Mouse (Mus musculus) lung, embryonic 15.5 days (tissue): ENCODE data around the gene Hist1h1t. TPM values are rescaled to one million over a fixed set of nuclear protein-coding genes. Genes with fewer than 3 reads are reported as not detected.

Experiments
- ATAC-seq: fragments of 200-750 bp; cut with Nextera tagmentation; 2 replicates; pipeline ENCODE4 v1.8.0; 2017; ENCODE audit warnings: moderate number of reproducible peaks, borderline replicate concordance; ENCODE audit not compliant: low FRiP score, low TSS enrichment; ENCODE audit errors: extremely low read depth
- H3K27ac ChIP-seq: fragments of 300-500 bp; sonication (generic); 2 replicates; pipeline ENCODE4 v1.5.1; 2015; ENCODE audit warnings: moderate library complexity, mild to moderate bottlenecking, inconsistent platforms
- H3K27me3 ChIP-seq: fragments of 300-500 bp; sonication (generic); 2 replicates; pipeline ENCODE4 v1.6.1; 2015; ENCODE audit warnings: inconsistent platforms
- H3K36me3 ChIP-seq: fragments of 300-500 bp; sonication (generic); 2 replicates; pipeline ENCODE4 v1.6.1; 2015; ENCODE audit warnings: inconsistent platforms
- H3K4me1 ChIP-seq: fragments of 300-500 bp; sonication (generic); 2 replicates; pipeline ENCODE4 v1.6.1; 2015; ENCODE audit warnings: inconsistent platforms
- H3K4me2 ChIP-seq: fragments of 300-500 bp; sonication (generic); 2 replicates; pipeline ENCODE4 v1.6.1; 2015; ENCODE audit warnings: inconsistent platforms, mild to moderate bottlenecking, moderate library complexity
- H3K4me3 ChIP-seq: fragments of 300-500 bp; sonication (generic); 2 replicates; pipeline ENCODE4 v1.5.1; 2015; ENCODE audit warnings: mild to moderate bottlenecking, inconsistent platforms
- H3K9ac ChIP-seq: fragments of 300-500 bp; sonication (generic); 2 replicates; pipeline ENCODE4 v1.6.1; 2015; ENCODE audit warnings: inconsistent platforms
- H3K9me3 ChIP-seq: fragments of 300-500 bp; sonication (generic); 2 replicates; pipeline ENCODE4 v1.6.1; 2016; ENCODE audit warnings: inconsistent platforms
- WGBS: fragments of 180-500 bp; shearing (Covaris S2); methylation state at CpG from one replicate; pipeline ENCODE4 v1.1.7; 2015; 5-methylcytosine and 5-hydroxymethylcytosine counted together
- polyA plus RNA-seq: library from polyadenylated mRNA; unstranded; fragments of >200 nt; fragmentation: Nextera tagmentation; extraction: Ambion mirVana; gene quantifications from 2 replicates; pipeline ENCODE4 v1.2.1, GENCODE M21; 2015

The Hist1h1t gene
- polyA plus RNA-seq, 1 experiment from 2014 or later, result 0.22 TPM

- Histone ChIP-seq H3K4me1 (0 out of 2 replicates have a peak, but pooled peaks cover 4% of the 10 kb centered on the region), H3K9me3 (no peaks in the 10 kb centered on the region), H3K4me2 (no peak overlapping the region), H3K27me3 (no peaks in the 10 kb centered on the region), H3K36me3 (no peaks in the 10 kb centered on the region), H3K4me3 (no peak overlapping the region), H3K27ac (no peak overlapping the region), H3K9ac (no peak overlapping the region)
- ATAC-seq, result peak; percentile 67; the same call in 1 of the 2 replicates
- WGBS, result 57% methylated on average over 4 of the region's 4 CpGs
Measured at GRCm38 (mm10) chr13:23724239-23724638, 28.6 kb downstream of the Hist1h1t start.

DNA sequence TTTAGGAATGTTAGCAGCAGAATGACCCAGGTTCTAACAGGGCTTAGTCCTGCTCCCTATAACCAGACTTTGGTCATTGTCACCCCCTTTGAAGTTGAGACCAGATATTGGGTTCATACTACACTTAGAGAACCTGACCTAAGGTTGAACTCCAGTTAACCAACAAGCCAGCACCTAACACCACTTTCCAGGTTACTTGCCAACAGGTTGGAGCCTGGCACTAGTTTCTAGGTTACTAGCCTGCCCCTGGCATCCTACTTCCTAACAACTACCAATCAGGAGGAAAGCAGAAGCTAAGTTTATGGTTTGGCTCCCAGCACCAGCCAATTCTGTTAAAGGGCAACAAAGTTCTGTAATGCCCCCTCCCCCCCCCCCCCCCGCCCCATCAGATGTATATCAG is 29.6 kb downstream of the Hist1h1t start:
- no peak for ATAC-seq
- Histone ChIP-seq H3K36me3 (no peaks in the 10 kb centered on the region), H3K4me3 (no peak overlapping the region), H3K4me1 (0 out of 2 replicates have a peak, but pooled peaks cover 4% of the 10 kb centered on the region), H3K27me3 (no peaks in the 10 kb centered on the region), H3K27ac (no peak overlapping the region), H3K4me2 (no peak overlapping the region), H3K9ac (no peak overlapping the region), H3K9me3 (no peaks in the 10 kb centered on the region)
- no CpG with 5 or more reads among the region's 1 CpGs for WGBS

DNA sequence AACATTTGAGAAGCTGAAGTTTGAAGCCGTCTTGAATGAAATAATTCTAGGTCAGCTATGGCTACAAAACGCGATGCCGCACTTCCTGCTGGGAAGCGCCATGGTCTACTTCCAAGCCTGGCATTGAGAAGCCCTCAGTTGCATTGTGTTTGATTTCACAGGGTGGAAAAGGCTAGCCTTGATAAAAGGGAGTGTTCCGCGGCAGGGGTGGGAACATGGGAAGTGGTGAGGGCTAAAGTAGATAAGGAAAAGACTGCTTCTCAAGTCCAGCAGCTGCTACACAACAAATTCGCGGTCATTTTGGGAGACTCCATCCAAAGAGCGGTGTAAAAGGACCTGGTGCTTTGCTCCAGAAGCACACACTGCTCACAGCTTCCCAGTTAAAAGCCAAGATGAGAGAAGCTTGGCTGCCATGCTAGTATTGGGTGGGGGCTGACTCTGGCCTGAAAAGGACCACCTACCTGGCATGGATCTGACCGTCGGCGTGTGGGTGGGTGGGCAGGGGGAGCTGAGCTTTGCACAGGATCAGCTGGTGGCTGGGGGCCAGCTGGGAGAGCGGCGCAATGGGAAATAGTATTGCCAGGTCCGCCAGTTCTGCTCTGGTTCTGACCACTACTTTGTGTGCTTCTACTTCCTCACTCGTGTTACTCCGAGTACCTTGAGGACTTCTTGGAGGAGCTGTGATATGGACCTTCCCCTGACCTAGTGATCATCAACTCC is 33.0 kb downstream of the Hist1h1t start:
- H3K27me3 ChIP-seq, result no peaks in the 10 kb centered on the region
- no peak for ATAC-seq
- WGBS, result 90% methylated on average over 18 of the region's 18 CpGs

DNA sequence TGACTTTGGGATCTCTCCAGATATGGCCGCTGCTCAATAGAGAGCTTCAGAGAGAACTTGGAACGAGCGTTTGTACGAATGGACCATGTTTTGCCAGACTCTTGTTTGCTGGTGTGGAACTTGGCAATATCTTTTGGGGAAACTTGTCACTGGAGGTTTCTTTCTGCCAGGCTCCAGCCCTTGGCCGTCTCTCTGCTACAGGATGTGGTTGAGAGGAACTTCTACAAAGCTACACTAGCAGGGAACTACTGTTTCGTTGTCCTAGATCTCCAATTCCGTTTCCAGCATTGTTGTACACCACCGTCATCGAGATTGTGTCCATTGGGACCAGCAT is 33.5 kb downstream of the Hist1h1t start:
- H3K9ac ChIP-seq, result no peak overlapping the region
- H3K27me3 ChIP-seq, result no peaks in the 10 kb centered on the region
- peaks cover 11% of the 10 kb centered on the region for H3K4me1 ChIP-seq
- H3K9me3 ChIP-seq, result no peaks in the 10 kb centered on the region
- no peak for ATAC-seq
- no peak overlapping the region for H3K4me3 ChIP-seq
- WGBS, result 92% methylated on average over 9 of the region's 9 CpGs
- H3K36me3 ChIP-seq, result no peaks in the 10 kb centered on the region
- no peak overlapping the region for H3K27ac ChIP-seq
- no peak overlapping the region for H3K4me2 ChIP-seq

More for the DNA sequence above, 33.0 kb downstream of the Hist1h1t start:
- Histone ChIP-seq H3K9me3 (no peaks in the 10 kb centered on the region), H3K36me3 (no peaks in the 10 kb centered on the region), H3K9ac (no peak overlapping the region), H3K4me1 (peaks cover 11% of the 10 kb centered on the region), H3K4me3 (no peak overlapping the region), H3K27ac (no peak overlapping the region), H3K4me2 (no peak overlapping the region)

GRCm38 (mm10) chr13:23729706-23730105 is 34.1 kb downstream of the Hist1h1t start:
- Histone ChIP-seq H3K9ac (no peak overlapping the region), H3K4me3 (no peak overlapping the region), H3K27ac (no peak overlapping the region), H3K36me3 (no peaks in the 10 kb centered on the region), H3K27me3 (no peaks in the 10 kb centered on the region), H3K9me3 (no peaks in the 10 kb centered on the region), H3K4me1 (peaks cover 9% of the 10 kb centered on the region), H3K4me2 (no peak overlapping the region)
- 88% methylated on average over 5 of the region's 5 CpGs for WGBS
- no peak; the same call in 1 of the 2 replicates for ATAC-seq

DNA sequence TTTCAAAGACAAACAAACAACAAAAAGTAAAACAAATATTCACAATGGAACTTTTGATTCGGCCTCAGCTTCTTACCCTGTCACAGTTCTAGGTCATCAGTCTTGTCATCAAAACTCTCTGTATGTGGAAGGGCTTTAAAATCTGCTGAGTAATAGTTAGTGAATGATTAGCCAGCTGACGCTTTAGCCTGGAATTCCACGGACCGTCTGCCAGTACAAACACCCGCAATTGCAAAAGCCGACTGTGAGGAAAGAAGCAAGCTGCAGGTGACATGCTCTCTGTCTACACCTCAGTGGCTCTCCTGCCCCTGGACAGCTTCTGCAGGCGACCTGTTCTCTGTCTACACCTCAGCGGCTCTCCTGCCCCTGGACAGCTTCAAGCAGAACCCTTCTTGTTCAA is 34.9 kb downstream of the Hist1h1t start:
- Histone ChIP-seq H3K4me3 (no peak overlapping the region), H3K4me1 (peaks cover 7% of the 10 kb centered on the region), H3K9me3 (no peaks in the 10 kb centered on the region), H3K9ac (no peak overlapping the region), H3K27ac (no peak overlapping the region), H3K36me3 (no peaks in the 10 kb centered on the region), H3K4me2 (no peak overlapping the region), H3K27me3 (no peaks in the 10 kb centered on the region)
- 17% methylated on average over 8 of the region's 8 CpGs for WGBS
- ATAC-seq, result no peak

- Histone ChIP-seq H3K27ac (no peak overlapping the region), H3K4me1 (peaks cover 7% of the 10 kb centered on the region), H3K9me3 (no peaks in the 10 kb centered on the region), H3K4me2 (no peak overlapping the region), H3K9ac (no peak overlapping the region), H3K36me3 (no peaks in the 10 kb centered on the region), H3K4me3 (no peak overlapping the region), H3K27me3 (no peaks in the 10 kb centered on the region)
- ATAC-seq, result no peak
- 20% methylated on average over 8 of the region's 8 CpGs for WGBS
Measured at GRCm38 (mm10) chr13:23732156-23732804, 36.7 kb downstream of the Hist1h1t start.

GRCm38 (mm10) chr13:23737091-23737490 is 41.5 kb downstream of the Hist1h1t start:
- H3K9ac ChIP-seq, result no peak overlapping the region
- whole genome bisulfite sequencing, result 91% methylated on average over 5 of the region's 5 CpGs
- no peaks in the 10 kb centered on the region for H3K36me3 ChIP-seq
- no peak for ATAC-seq
- no peak overlapping the region for H3K27ac ChIP-seq
- peaks cover 12% of the 10 kb centered on the region for H3K4me1 ChIP-seq
- no peak overlapping the region for H3K4me3 ChIP-seq
- no peaks in the 10 kb centered on the region for H3K9me3 ChIP-seq
- no peak overlapping the region for H3K4me2 ChIP-seq
- H3K27me3 ChIP-seq, result no peaks in the 10 kb centered on the region

DNA sequence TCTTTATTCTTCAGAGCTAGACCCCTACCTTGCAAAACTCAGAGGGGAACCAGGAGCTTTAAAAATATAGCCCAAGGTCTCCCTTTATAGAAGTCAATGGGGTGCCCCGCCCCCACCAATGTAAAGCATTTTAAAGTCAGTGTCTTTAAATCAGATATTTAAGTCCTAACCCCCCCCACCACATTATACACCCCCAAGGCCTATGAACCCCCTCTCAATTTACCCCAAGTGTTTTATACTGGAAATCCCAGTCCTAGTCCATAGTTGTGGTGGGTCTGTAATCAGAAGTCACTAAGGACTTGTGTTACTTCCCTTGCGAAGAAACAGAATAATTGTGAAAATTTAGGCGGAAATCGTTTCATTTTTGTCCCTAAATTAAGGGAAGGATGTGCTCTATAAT is 42.4 kb downstream of the Hist1h1t start:
- Histone ChIP-seq H3K36me3 (no peaks in the 10 kb centered on the region), H3K27me3 (no peaks in the 10 kb centered on the region), H3K9ac (0 out of 2 replicates have a peak overlapping the region, but pooled peaks have one; percentile 96), H3K4me1 (peaks cover 9% of the 10 kb centered on the region; the same call in 1 of the 2 replicates), H3K4me2 (peak overlapping the region; percentile 95), H3K4me3 (peak overlapping the region; percentile 64; the same call in 1 of the 2 replicates), H3K27ac (peak overlapping the region; percentile 100), H3K9me3 (no peaks in the 10 kb centered on the region)
- 23% methylated on average over 4 of the region's 4 CpGs for WGBS
- no peak for ATAC-seq

DNA sequence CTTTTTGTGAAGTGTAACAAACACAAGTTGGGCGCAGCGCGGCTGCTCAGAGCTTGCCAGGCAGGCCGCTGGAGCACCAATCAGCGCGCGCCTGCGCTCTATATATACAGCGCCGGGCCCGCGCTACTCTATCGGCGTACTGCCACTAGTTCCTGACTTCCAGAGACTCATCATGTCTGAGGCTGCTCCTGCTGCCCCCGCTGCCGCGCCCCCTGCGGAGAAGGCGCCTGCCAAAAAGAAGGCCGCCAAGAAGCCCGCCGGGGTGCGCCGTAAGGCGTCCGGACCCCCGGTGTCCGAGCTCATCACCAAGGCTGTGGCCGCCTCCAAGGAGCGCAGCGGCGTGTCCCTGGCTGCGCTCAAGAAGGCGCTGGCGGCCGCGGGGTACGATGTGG is 43.1 kb downstream of the Hist1h1t start, which contains the start of gene Hist1h1c:
Gene Hist1h1c, plus strand, starts transcription at position 132 of the 392 bp plus-strand sequence.
- no peaks in the 10 kb centered on the region for H3K27me3 ChIP-seq
- 1% methylated on average over 38 of the region's 38 CpGs for WGBS
- H3K4me3 ChIP-seq, result peak within 1 kb of the TSS; percentile 64
- peak within 1 kb of the TSS; percentile 100 for H3K27ac ChIP-seq
- H3K4me2 ChIP-seq, result peak within 1 kb of the TSS; percentile 95
- H3K4me1 ChIP-seq, result peaks cover 9% of the 10 kb centered on the region; the same call in 1 of the 2 replicates
- peak; percentile 95 for ATAC-seq
- H3K9ac ChIP-seq, result peak within 1 kb of the TSS; percentile 96
- H3K36me3 ChIP-seq, result no peaks in the 10 kb centered on the region
- no peaks in the 10 kb centered on the region for H3K9me3 ChIP-seq

DNA sequence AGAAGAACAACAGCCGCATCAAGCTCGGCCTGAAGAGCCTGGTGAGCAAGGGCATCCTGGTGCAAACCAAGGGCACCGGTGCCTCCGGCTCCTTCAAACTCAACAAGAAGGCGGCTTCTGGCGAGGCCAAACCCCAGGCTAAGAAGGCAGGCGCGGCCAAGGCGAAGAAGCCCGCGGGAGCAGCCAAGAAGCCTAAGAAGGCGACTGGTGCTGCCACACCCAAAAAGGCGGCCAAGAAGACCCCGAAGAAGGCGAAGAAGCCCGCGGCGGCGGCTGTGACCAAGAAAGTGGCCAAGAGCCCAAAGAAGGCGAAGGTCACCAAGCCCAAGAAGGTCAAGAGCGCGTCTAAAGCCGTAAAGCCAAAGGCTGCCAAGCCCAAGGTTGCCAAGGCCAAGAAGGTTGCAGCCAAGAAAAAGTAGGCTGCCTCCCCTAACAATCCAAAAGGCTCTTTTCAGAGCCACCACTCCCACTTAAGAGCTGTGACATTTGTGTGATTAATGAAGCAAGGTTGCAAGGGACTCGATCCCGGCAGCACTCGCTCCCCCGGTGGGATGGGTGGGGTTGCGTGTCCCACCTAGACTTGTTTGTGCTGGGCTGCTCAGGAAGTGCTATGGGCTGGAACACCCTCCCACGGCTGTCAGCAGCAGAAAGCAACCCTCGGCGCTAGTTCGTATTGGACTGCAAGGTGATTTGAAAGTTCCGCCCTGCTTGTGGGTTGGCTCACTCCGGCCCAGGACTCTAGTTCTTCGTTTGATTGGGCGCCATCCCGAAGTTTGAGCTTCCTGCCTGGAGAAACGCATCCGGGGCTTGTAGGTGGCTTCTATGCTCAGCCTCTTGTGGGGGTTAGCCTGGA is 43.7 kb downstream of the Hist1h1t start:
- no peaks in the 10 kb centered on the region for H3K9me3 ChIP-seq
- H3K4me2 ChIP-seq, result peak overlapping the region; percentile 95
- ATAC-seq, result peak; percentile 89
- peak overlapping the region; percentile 100 for H3K27ac ChIP-seq
- peaks cover 10% of the 10 kb centered on the region; the same call in 1 of the 2 replicates for H3K4me1 ChIP-seq
- no peaks in the 10 kb centered on the region for H3K27me3 ChIP-seq
- no peaks in the 10 kb centered on the region for H3K36me3 ChIP-seq
- WGBS, result 2% methylated on average over 39 of the region's 39 CpGs
- H3K9ac ChIP-seq, result peak overlapping the region; percentile 96
- H3K4me3 ChIP-seq, result peak overlapping the region; percentile 64
